Mouse (Mus musculus) midbrain, embryonic 11.5 days (tissue): ENCODE measurements around the gene Asic1. TPM values are rescaled to one million over a fixed set of nuclear protein-coding genes. Genes with fewer than 3 reads are reported as not detected.

Experiments
- ATAC-seq: fragments of 200-750 bp; cut with Nextera tagmentation; 2 replicates; pipeline ENCODE4 v1.8.0; 2017; ENCODE audit warnings: moderate TSS enrichment, moderate library complexity; ENCODE audit not compliant: low FRiP score
- DNase-seq: peaks from one replicate; pipeline ENCODE4 v3.0.0; 2015; ENCODE audit warnings: low spot score; ENCODE audit errors: missing footprints
- H3K27ac ChIP-seq: fragments of 300-500 bp; sonication (generic); 2 replicates; pipeline ENCODE4 v1.5.1; 2014; ENCODE audit warnings: low read depth, low read length
- H3K27me3 ChIP-seq: fragments of 300-500 bp; sonication (generic); 2 replicates; pipeline ENCODE4 v1.6.1; 2014; ENCODE audit warnings: mild to moderate bottlenecking, low read length, moderate library complexity, mixed read lengths; ENCODE audit not compliant: control insufficient read depth, insufficient read depth
- H3K36me3 ChIP-seq: fragments of 300-500 bp; sonication (generic); 2 replicates; pipeline ENCODE4 v1.6.1; 2014; ENCODE audit warnings: mild to moderate bottlenecking, low read length, moderate library complexity, mixed read lengths; ENCODE audit not compliant: control insufficient read depth, insufficient read depth
- H3K4me1 ChIP-seq: fragments of 300-500 bp; sonication (generic); 2 replicates; pipeline ENCODE4 v1.6.1; 2014; ENCODE audit warnings: low read length; ENCODE audit not compliant: control insufficient read depth, insufficient read depth
- H3K4me2 ChIP-seq: fragments of 300-500 bp; sonication (generic); 2 replicates; pipeline ENCODE4 v1.6.1; 2014; ENCODE audit warnings: mild to moderate bottlenecking, moderate library complexity
- H3K4me3 ChIP-seq: fragments of 300-500 bp; sonication (generic); 2 replicates; pipeline ENCODE4 v1.5.1; 2014; ENCODE audit warnings: low read depth, low read length
- H3K9ac ChIP-seq: fragments of 300-500 bp; sonication (generic); 2 replicates; pipeline ENCODE4 v1.6.1; 2014; ENCODE audit warnings: low read length
- H3K9me3 ChIP-seq: fragments of 300-500 bp; sonication (generic); 2 replicates; pipeline ENCODE4 v1.6.1; 2016; ENCODE audit warnings: low read length; ENCODE audit not compliant: control insufficient read depth
- WGBS: fragments of 180-500 bp; shearing (Covaris S2); extraction: QIAGEN DNeasy Blood & Tissue Kit; methylation state at CpG from one replicate; pipeline ENCODE4 v1.1.7; 2014; 5-methylcytosine and 5-hydroxymethylcytosine counted together
- polyA plus RNA-seq: library from polyadenylated mRNA; unstranded; fragments of >200 nt; fragmentation: Nextera tagmentation; extraction: Ambion mirVana; gene quantifications from 2 replicates; pipeline ENCODE4 v1.2.1, GENCODE M21; 2014

The Asic1 gene
- polyA plus RNA-seq, 1 experiment from 2014 or later: 10.5 TPM

- Histone ChIP-seq H3K4me1 (0 out of 2 replicates have a peak, but pooled peaks cover 3% of the 10 kb centered on the region), H3K27ac (peak overlapping the region; percentile 56), H3K36me3 (no peaks in the 10 kb centered on the region), H3K4me2 (peak overlapping the region; percentile 96), H3K9ac (peak overlapping the region; percentile 88), H3K4me3 (peak overlapping the region; percentile 65), H3K9me3 (no peaks in the 10 kb centered on the region), H3K27me3 (peaks cover 24% of the 10 kb centered on the region)
- WGBS: 11% methylated on average over 15 of the region's 17 CpGs
- DNase-seq: peak; percentile 90
- ATAC-seq: no peak
Observed at GRCm38 (mm10) chr15:99670964-99671670, 949 bp downstream of the Asic1 start.

- Histone ChIP-seq H3K9me3 (no peaks in the 10 kb centered on the region), H3K4me1 (peaks cover 7% of the 10 kb centered on the region; the same call in 1 of the 2 replicates), H3K4me3 (no peak overlapping the region; the same call in 1 of the 2 replicates), H3K9ac (no peak overlapping the region), H3K4me2 (peak overlapping the region; percentile 96; the same call in 1 of the 2 replicates), H3K27ac (no peak overlapping the region), H3K27me3 (peaks cover 24% of the 10 kb centered on the region), H3K36me3 (no peaks in the 10 kb centered on the region)
- ATAC-seq (no peak), DNase-seq (no peak)
- WGBS: 78% methylated on average over 14 of the region's 14 CpGs
Observed at GRCm38 (mm10) chr15:99671783-99672182, 1.6 kb downstream of the Asic1 start.

GRCm38 (mm10) chr15:99674866-99675265 lies 4.7 kb downstream of the Asic1 start:
- ATAC-seq: no peak
- no peaks in the 10 kb centered on the region for H3K9me3 ChIP-seq
- no peak overlapping the region for H3K4me3 ChIP-seq
- peaks cover 14% of the 10 kb centered on the region for H3K4me1 ChIP-seq
- no peak overlapping the region for H3K9ac ChIP-seq
- peaks cover 19% of the 10 kb centered on the region for H3K27me3 ChIP-seq
- no peak for DNase-seq
- H3K27ac ChIP-seq: no peak overlapping the region
- WGBS: 85% methylated on average over 3 of the region's 3 CpGs
- no peaks in the 10 kb centered on the region for H3K36me3 ChIP-seq
- no peak overlapping the region for H3K4me2 ChIP-seq

GRCm38 (mm10) chr15:99677089-99677488 lies 6.9 kb downstream of the Asic1 start:
- DNase-seq: no peak
- Histone ChIP-seq H3K27ac (peak overlapping the region; percentile 57), H3K4me2 (no peak overlapping the region), H3K36me3 (no peaks in the 10 kb centered on the region), H3K9me3 (no peaks in the 10 kb centered on the region), H3K9ac (no peak overlapping the region), H3K27me3 (peaks cover 1% of the 10 kb centered on the region; the same call in 1 of the 2 replicates), H3K4me3 (no peak overlapping the region), H3K4me1 (peaks cover 14% of the 10 kb centered on the region)
- WGBS: 35% methylated on average over 8 of the region's 8 CpGs
- peak; percentile 54 for ATAC-seq

GRCm38 (mm10) chr15:99678063-99678800 lies 8.1 kb downstream of the Asic1 start:
- H3K4me3 ChIP-seq: no peak overlapping the region
- H3K36me3 ChIP-seq: no peaks in the 10 kb centered on the region
- peak; percentile 62 for ATAC-seq
- 18% methylated on average over 13 of the region's 13 CpGs for WGBS
- H3K9ac ChIP-seq: no peak overlapping the region
- peaks cover 14% of the 10 kb centered on the region for H3K4me1 ChIP-seq
- no peak for DNase-seq
- no peaks in the 10 kb centered on the region for H3K27me3 ChIP-seq
- no peak overlapping the region for H3K4me2 ChIP-seq
- H3K27ac ChIP-seq: no peak overlapping the region
- H3K9me3 ChIP-seq: no peaks in the 10 kb centered on the region

- no peak overlapping the region for H3K4me3 ChIP-seq
- no peaks in the 10 kb centered on the region for H3K27me3 ChIP-seq
- no peak overlapping the region for H3K9ac ChIP-seq
- ATAC-seq: no peak
- H3K4me1 ChIP-seq: peaks cover 14% of the 10 kb centered on the region
- H3K36me3 ChIP-seq: no peaks in the 10 kb centered on the region
- WGBS: 66% methylated on average over 7 of the region's 7 CpGs
- no peaks in the 10 kb centered on the region for H3K9me3 ChIP-seq
- no peak overlapping the region for H3K27ac ChIP-seq
- no peak overlapping the region for H3K4me2 ChIP-seq
- no peak for DNase-seq
Observed at GRCm38 (mm10) chr15:99679008-99679407, 8.8 kb downstream of the Asic1 start.

GRCm38 (mm10) chr15:99682880-99683279 lies 12.7 kb downstream of the Asic1 start:
- Histone ChIP-seq H3K4me3 (no peak overlapping the region), H3K36me3 (no peaks in the 10 kb centered on the region)
- 95% methylated on average over 7 of the region's 7 CpGs for WGBS

GRCm38 (mm10) chr15:99684156-99684555 lies 14.0 kb downstream of the Asic1 start:
- Histone ChIP-seq H3K27me3 (no peaks in the 10 kb centered on the region), H3K4me2 (no peak overlapping the region), H3K4me3 (no peak overlapping the region), H3K9me3 (no peaks in the 10 kb centered on the region), H3K9ac (no peak overlapping the region), H3K36me3 (no peaks in the 10 kb centered on the region), H3K27ac (no peak overlapping the region), H3K4me1 (no peaks in the 10 kb centered on the region)
- WGBS: 92% methylated on average over 5 of the region's 5 CpGs
- ATAC-seq (no peak), DNase-seq (no peak)

More at GRCm38 (mm10) chr15:99682880-99683279, 12.7 kb downstream of the Asic1 start:
- no peaks in the 10 kb centered on the region for H3K9me3 ChIP-seq
- no peak for ATAC-seq
- no peak overlapping the region for H3K27ac ChIP-seq
- peaks cover 4% of the 10 kb centered on the region; the same call in 1 of the 2 replicates for H3K4me1 ChIP-seq
- H3K9ac ChIP-seq: no peak overlapping the region
- no peak overlapping the region for H3K4me2 ChIP-seq
- no peaks in the 10 kb centered on the region for H3K27me3 ChIP-seq
- no peak for DNase-seq

- ATAC-seq (peak; percentile 55; the same call in 1 of the 2 replicates), DNase-seq (peak; percentile 94)
- no peaks in the 10 kb centered on the region for H3K9me3 ChIP-seq
- H3K4me1 ChIP-seq: peaks cover 16% of the 10 kb centered on the region
- WGBS: 3% methylated on average over 4 of the region's 4 CpGs
- H3K9ac ChIP-seq: no peak overlapping the region
- H3K27me3 ChIP-seq: no peaks in the 10 kb centered on the region
- H3K4me3 ChIP-seq: no peak overlapping the region
- no peak overlapping the region for H3K4me2 ChIP-seq
- no peak overlapping the region for H3K27ac ChIP-seq
- no peaks in the 10 kb centered on the region for H3K36me3 ChIP-seq
Observed at GRCm38 (mm10) chr15:99688712-99689111, 18.5 kb downstream of the Asic1 start.
